Mouse (Mus musculus): Measurements from ENCODE around the gene Adora2b. TPM values are rescaled to one million over a fixed set of nuclear protein-coding genes. Genes with fewer than 3 reads are reported as not detected.
"Not testable (repeated sequence)": the region's sequence is repeated elsewhere in the genome, so short reads cannot be mapped to it uniquely, and the experiment has no call there.

Adora2b gene
- polyA plus RNA-seq, 1 experiment from 2014 or later: 1.5 TPM

DNA sequence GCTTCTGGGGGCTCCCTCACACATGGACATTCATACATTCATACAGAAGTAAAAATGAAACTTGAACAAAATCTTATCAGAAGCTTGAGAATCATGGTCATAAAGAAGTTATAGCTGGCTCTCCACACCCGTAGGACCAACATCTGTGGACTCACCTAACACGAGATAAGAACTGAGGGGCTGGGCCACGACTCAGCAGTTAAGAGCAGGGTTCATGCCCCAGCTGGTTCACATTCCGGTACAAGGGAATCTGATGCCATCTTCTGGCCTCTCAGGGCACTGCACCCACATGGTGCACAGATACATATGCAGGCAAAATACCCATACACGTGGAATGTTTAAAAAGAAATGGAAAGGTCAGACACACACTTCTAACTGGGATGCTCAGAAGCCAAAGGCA lies 29.2 kb downstream of the Adora2b start:
- peaks cover 2% of the 10 kb centered on the region for H3K36me3 ChIP-seq (ENCODE audit: control insufficient read depth, insufficient read depth, low read length)
- H3K27me3 ChIP-seq (ENCODE audit: control insufficient read depth, insufficient read depth, low read length): no peaks in the 10 kb centered on the region
- no peak for ATAC-seq (ENCODE audit: insufficient number of reproducible peaks, insufficient read depth, low FRiP score, low read depth)
- H3K4me1 ChIP-seq (ENCODE audit: control insufficient read depth in 2 of 2, insufficient read depth in 2 of 2, low read length in 2 of 2): peaks cover 0 to 8% of the 10 kb centered on the region in 2 experiments; a peak in 1 of 4 replicates
- no peaks in the 10 kb centered on the region for H3K9me3 ChIP-seq (ENCODE audit: control insufficient read depth, low read length)
- 8% methylated on average over 5 of the region's 5 CpGs for WGBS
- H3K27ac ChIP-seq (replicated peaks in 1 of 2; ENCODE audit: control insufficient read depth in 1 of 2, insufficient read depth in 1 of 2, low read depth in 2 of 2, low read length in 2 of 2): no peak overlapping the region
- H3K4me3 ChIP-seq (ENCODE audit: control insufficient read depth in 1 of 2, insufficient read depth in 1 of 2, low read depth in 1 of 2, low read length in 2 of 2): no peak overlapping the region
- H3K9ac ChIP-seq (ENCODE audit: low read length): no peak overlapping the region
- no peak overlapping the region for H3K4me2 ChIP-seq (ENCODE audit: low read length)

DNA sequence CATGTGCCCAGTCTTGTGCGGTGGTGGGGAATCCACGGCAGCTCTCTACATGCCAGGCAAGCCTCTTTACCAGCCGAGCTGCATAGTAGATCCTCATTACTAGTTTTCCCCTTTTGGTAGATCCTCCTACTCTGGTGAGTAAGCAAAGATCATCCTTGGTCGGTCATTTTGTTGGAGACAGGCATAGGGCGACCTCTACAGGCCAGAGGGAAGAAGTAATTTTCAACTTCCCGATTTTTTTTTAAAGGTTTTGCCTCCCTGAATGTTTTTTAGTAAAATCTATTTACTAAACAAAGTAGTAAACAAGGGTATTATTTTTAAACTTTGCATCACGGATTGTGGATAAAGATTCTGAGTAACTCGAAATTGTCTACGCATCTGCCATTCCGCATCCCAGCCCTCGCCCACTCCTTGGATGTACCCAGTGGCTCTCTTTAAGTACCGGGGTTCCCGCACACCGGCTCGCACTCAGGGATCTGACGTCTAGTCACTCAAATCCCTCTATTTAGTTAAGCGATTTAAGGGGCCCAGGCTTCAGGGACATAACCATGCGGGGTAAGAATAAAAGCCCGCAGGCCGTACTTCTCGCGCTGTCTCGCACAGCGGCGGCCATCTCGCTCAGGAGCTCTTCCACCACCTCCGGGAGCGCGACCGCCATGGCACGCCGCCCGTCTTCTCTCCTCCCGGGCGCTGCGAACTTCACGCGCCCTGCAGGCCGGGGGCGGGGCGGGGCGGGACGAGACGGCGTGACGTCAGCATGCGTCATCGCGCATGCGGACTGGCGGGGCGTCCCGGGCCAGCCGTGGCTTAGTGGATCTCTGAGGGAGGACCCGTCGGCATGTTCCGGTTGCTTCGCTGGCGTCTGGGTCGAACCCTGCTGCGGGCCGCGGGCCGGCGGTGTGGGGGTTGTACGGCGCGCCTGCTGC lies 32.2 kb downstream of the Adora2b start, which contains the start of the genes Zswim7 and Ttc19:
Gene Zswim7, minus strand, starts transcription at position 701 of the 926 bp plus-strand sequence.
Gene Ttc19, plus strand, starts transcription at position 799 of the 926 bp plus-strand sequence.
- peaks cover 30% of the 10 kb centered on the region for H3K36me3 ChIP-seq (ENCODE audit: control insufficient read depth, insufficient read depth, low read length)
- WGBS: under 1% methylated on average over 68 of the region's 68 CpGs
- peak; percentile 95 for ATAC-seq (ENCODE audit: insufficient number of reproducible peaks, insufficient read depth, low FRiP score, low read depth)
- H3K27ac ChIP-seq (replicated peaks in 1 of 2; ENCODE audit: control insufficient read depth in 1 of 2, insufficient read depth in 1 of 2, low read depth in 2 of 2, low read length in 2 of 2): peak within 1 kb of the TSS; percentile 87 to 96
- peaks cover 0 to 8% of the 10 kb centered on the region in 2 experiments; a peak in 1 of 4 replicates for H3K4me1 ChIP-seq (ENCODE audit: control insufficient read depth in 2 of 2, insufficient read depth in 2 of 2, low read length in 2 of 2)
- H3K9ac ChIP-seq (ENCODE audit: low read length): peak within 1 kb of the TSS; percentile 76
- H3K27me3 ChIP-seq (ENCODE audit: control insufficient read depth, insufficient read depth, low read length): no peaks in the 10 kb centered on the region
- H3K4me2 ChIP-seq (ENCODE audit: low read length): peak within 1 kb of the TSS; percentile 73
- H3K9me3 ChIP-seq (ENCODE audit: control insufficient read depth, low read length): no peaks in the 10 kb centered on the region
- H3K4me3 ChIP-seq (ENCODE audit: control insufficient read depth in 1 of 2, insufficient read depth in 1 of 2, low read depth in 1 of 2, low read length in 2 of 2): peak within 1 kb of the TSS; percentile 64 to 88

GRCm38 (mm10) chr11:62281601-62281997 lies 32.8 kb downstream of the Adora2b start:
- Histone ChIP-seq H3K27ac (replicated peaks in 1 of 2; ENCODE audit: control insufficient read depth in 1 of 2, insufficient read depth in 1 of 2, low read depth in 2 of 2, low read length in 2 of 2) (peak overlapping the region in 1 of 2 experiments; percentile 87), H3K9me3 (ENCODE audit: control insufficient read depth, low read length) (no peaks in the 10 kb centered on the region), H3K4me2 (ENCODE audit: low read length) (peak overlapping the region; percentile 73), H3K36me3 (ENCODE audit: control insufficient read depth, insufficient read depth, low read length) (peaks cover 37% of the 10 kb centered on the region), H3K27me3 (ENCODE audit: control insufficient read depth, insufficient read depth, low read length) (no peaks in the 10 kb centered on the region), H3K9ac (ENCODE audit: low read length) (peak overlapping the region; percentile 76), H3K4me3 (ENCODE audit: control insufficient read depth in 1 of 2, insufficient read depth in 1 of 2, low read depth in 1 of 2, low read length in 2 of 2) (peak overlapping the region; percentile 64 to 88), H3K4me1 (ENCODE audit: control insufficient read depth in 2 of 2, insufficient read depth in 2 of 2, low read length in 2 of 2) (peaks cover 0 to 8% of the 10 kb centered on the region in 2 experiments; a peak in 1 of 4 replicates)
- WGBS: under 1% methylated on average over 55 of the region's 57 CpGs
- ATAC-seq (ENCODE audit: insufficient number of reproducible peaks, insufficient read depth, low FRiP score, low read depth): peak; percentile 76; the same call in 1 of the 2 replicates

DNA sequence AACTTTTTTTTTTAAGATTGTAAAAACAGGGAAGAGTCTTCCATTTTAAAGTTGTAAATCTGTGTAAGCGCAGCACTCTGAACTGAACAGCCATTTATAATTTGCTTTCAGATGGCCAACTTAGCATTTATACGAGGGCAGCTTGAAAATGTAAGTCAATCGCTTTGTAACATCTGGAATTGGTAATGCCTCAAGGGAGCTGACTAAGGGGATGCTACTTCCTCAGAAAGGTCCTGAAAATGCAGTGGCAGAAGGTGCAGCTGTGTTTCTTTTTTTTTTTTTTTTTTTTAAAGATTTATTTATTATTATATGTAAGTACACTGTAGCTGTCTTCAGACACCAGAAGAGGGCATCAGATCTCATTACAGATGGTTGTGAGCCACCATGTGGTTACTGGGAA lies 35.2 kb downstream of the Adora2b start:
- not testable (repeated sequence) for H3K4me3 ChIP-seq (ENCODE audit: control insufficient read depth in 1 of 2, insufficient read depth in 1 of 2, low read depth in 1 of 2, low read length in 2 of 2); H3K4me1 ChIP-seq (ENCODE audit: control insufficient read depth in 2 of 2, insufficient read depth in 2 of 2, low read length in 2 of 2); H3K27ac ChIP-seq (replicated peaks in 1 of 2; ENCODE audit: control insufficient read depth in 1 of 2, insufficient read depth in 1 of 2, low read depth in 2 of 2, low read length in 2 of 2); H3K27me3 ChIP-seq (ENCODE audit: control insufficient read depth, insufficient read depth, low read length); ATAC-seq (ENCODE audit: insufficient number of reproducible peaks, insufficient read depth, low FRiP score, low read depth); H3K9me3 ChIP-seq (ENCODE audit: control insufficient read depth, low read length); H3K9ac ChIP-seq (ENCODE audit: low read length); H3K4me2 ChIP-seq (ENCODE audit: low read length)
- WGBS: 99% methylated on average over 3 of the region's 3 CpGs
- peaks cover 59% of the 10 kb centered on the region for H3K36me3 ChIP-seq (ENCODE audit: control insufficient read depth, insufficient read depth, low read length)

DNA sequence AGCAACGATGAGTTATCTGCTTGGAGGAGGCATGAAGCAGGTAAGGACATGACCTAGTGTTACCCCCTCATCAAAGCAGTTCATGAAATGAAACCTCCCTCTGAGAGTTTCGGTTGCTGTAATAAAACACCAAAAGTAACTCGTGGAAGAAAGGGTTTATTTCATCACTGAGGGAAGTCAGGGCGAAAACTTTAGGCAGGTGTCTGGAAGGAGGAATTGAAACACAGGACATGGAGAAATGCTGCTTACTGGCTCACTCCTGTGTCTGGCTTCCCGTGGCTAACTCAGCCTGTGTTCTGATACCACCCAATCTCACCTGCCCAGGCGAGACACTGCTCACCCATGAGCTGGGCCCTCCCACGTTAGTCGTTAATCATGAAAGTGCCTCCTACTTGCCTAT lies 36.2 kb downstream of the Adora2b start:
- WGBS: 90% methylated on average over 8 of the region's 8 CpGs
- Histone ChIP-seq H3K9me3 (ENCODE audit: control insufficient read depth, low read length) (no peaks in the 10 kb centered on the region), H3K4me1 (ENCODE audit: control insufficient read depth in 2 of 2, insufficient read depth in 2 of 2, low read length in 2 of 2) (peaks cover 0 to 8% of the 10 kb centered on the region in 2 experiments; a peak in 1 of 4 replicates), H3K4me3 (ENCODE audit: control insufficient read depth in 1 of 2, insufficient read depth in 1 of 2, low read depth in 1 of 2, low read length in 2 of 2) (no peak overlapping the region), H3K9ac (ENCODE audit: low read length) (no peak overlapping the region), H3K27ac (replicated peaks in 1 of 2; ENCODE audit: control insufficient read depth in 1 of 2, insufficient read depth in 1 of 2, low read depth in 2 of 2, low read length in 2 of 2) (no peak overlapping the region), H3K4me2 (ENCODE audit: low read length) (no peak overlapping the region), H3K36me3 (ENCODE audit: control insufficient read depth, insufficient read depth, low read length) (peaks cover 59% of the 10 kb centered on the region), H3K27me3 (ENCODE audit: control insufficient read depth, insufficient read depth, low read length) (no peaks in the 10 kb centered on the region)
- ATAC-seq (ENCODE audit: insufficient number of reproducible peaks, insufficient read depth, low FRiP score, low read depth): no peak

DNA sequence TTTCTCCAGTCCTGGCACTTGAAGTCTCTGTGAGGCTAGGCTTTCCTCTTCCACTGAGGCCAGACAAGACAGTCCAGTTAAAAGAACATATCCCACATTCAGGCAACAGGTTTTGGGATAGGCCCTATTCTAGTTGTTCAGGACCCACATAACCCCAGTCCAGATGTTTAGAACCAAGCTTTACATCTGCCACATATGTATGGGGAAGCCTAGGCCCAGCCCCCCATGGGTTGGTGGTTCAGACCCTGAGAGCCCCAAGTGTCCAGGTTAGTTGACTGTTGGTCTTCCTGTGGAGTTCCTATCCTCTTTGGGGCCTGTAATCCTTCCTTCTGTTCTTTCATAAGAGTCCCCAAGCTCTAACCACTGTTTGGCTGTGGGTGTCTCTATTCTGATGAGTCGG lies 38.9 kb downstream of the Adora2b start:
- Histone ChIP-seq H3K4me1 (ENCODE audit: control insufficient read depth in 2 of 2, insufficient read depth in 2 of 2, low read length in 2 of 2) (no peaks in the 10 kb centered on the region), H3K27ac (replicated peaks in 1 of 2; ENCODE audit: control insufficient read depth in 1 of 2, insufficient read depth in 1 of 2, low read depth in 2 of 2, low read length in 2 of 2) (no peak overlapping the region), H3K27me3 (ENCODE audit: control insufficient read depth, insufficient read depth, low read length) (no peaks in the 10 kb centered on the region), H3K4me3 (ENCODE audit: control insufficient read depth in 1 of 2, insufficient read depth in 1 of 2, low read depth in 1 of 2, low read length in 2 of 2) (no peak overlapping the region), H3K9me3 (ENCODE audit: control insufficient read depth, low read length) (no peaks in the 10 kb centered on the region), H3K9ac (ENCODE audit: low read length) (no peak overlapping the region), H3K4me2 (ENCODE audit: low read length) (no peak overlapping the region), H3K36me3 (ENCODE audit: control insufficient read depth, insufficient read depth, low read length) (peaks cover 68% of the 10 kb centered on the region)
- no peak for ATAC-seq (ENCODE audit: insufficient number of reproducible peaks, insufficient read depth, low FRiP score, low read depth)
- 96% methylated on average over 1 of the region's 1 CpGs for WGBS

DNA sequence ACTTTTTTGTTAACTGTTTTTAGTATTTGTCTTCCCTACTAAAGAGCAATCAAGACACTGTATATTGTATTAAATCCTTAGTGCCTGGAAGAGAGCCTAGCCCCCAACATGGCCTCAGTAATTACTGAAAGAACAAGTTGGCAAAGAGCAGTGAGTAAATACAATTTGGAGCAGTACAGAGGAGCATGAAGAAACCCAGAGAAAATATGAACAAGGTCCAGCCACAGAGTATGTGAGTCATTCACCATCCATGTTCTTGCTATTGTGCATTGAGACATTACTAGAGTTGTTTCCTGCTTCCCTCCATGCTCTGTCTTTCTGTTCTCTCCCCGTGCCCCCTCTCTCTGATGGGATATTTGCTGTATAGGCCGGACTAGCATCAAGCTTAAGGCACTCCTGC lies 45.3 kb downstream of the Adora2b start:
- no peak for ATAC-seq (ENCODE audit: insufficient number of reproducible peaks, insufficient read depth, low FRiP score, low read depth)
- Histone ChIP-seq H3K9ac (ENCODE audit: low read length) (no peak overlapping the region), H3K4me2 (ENCODE audit: low read length) (no peak overlapping the region), H3K4me1 (ENCODE audit: control insufficient read depth in 2 of 2, insufficient read depth in 2 of 2, low read length in 2 of 2) (no peaks in the 10 kb centered on the region), H3K4me3 (ENCODE audit: control insufficient read depth in 1 of 2, insufficient read depth in 1 of 2, low read depth in 1 of 2, low read length in 2 of 2) (no peak overlapping the region), H3K9me3 (ENCODE audit: control insufficient read depth, low read length) (no peaks in the 10 kb centered on the region), H3K36me3 (ENCODE audit: control insufficient read depth, insufficient read depth, low read length) (peaks cover 57% of the 10 kb centered on the region), H3K27me3 (ENCODE audit: control insufficient read depth, insufficient read depth, low read length) (no peaks in the 10 kb centered on the region), H3K27ac (replicated peaks in 1 of 2; ENCODE audit: control insufficient read depth in 1 of 2, insufficient read depth in 1 of 2, low read depth in 2 of 2, low read length in 2 of 2) (no peak overlapping the region)
- WGBS: 100% methylated on average over 2 of the region's 2 CpGs

Measured in heart, embryonic 14.5 days (tissue).